Mouse (Mus musculus): Measurements from ENCODE around the gene Gnb3. TPM values are rescaled to one million over a fixed set of nuclear protein-coding genes. Genes with fewer than 3 reads are reported as not detected.
"Not testable (repeated sequence)": the region's sequence is repeated elsewhere in the genome, so short reads cannot be mapped to it uniquely, and the experiment has no call there.

Gene Gnb3
- polyA plus RNA-seq, 1 experiment, result not detected

DNA sequence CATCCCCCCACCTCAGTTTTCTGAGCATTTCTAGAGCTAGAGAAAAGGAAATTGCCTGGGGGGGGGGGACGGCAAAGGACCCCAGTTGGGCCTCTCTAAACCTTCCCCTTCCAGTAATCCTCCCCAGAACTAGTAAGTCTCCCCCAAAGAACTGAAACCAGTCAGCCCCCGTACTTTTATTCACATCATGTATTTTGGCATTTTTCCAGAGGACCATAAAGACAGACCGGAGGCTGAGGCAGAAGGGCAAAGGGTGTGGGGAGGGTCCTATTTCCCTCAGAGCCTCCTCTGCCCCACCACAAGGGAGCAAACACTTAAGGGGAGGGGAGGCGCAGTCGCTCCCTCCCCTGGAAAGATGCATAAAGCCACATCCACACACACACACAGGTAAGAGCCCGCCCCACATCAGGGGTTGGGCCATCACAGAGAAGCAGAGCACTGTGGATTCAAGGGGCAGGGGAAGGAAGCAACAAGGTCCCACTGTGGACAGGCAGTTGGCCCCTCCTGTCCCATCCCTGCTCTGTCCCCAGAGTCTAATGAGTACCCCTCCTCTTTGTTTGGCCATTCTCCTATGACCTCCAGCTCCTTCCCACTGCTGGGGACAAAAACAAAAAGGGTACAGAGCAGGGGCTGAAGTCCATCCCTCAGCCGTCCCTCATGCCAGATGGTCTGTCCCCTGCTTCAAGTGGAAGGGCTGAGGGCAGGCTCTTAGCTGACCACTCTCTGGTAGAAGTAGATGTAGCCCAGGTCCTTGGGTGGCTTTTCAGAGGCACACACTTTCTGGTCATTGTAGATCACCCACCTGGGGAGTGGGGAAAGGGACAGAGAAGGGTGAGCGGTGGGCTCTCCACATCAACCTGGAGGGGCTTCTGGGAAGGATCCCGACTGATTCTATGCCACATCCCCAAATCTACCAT, 25.0 kb downstream of the Gnb3 start:
- Histone ChIP-seq H3K4me3 (ENCODE audit: insufficient read depth, low read depth, low read length) (no peak overlapping the region), H3K4me1 (ENCODE audit: control insufficient read depth, insufficient read depth, low read length) (peaks cover 30% of the 10 kb centered on the region), H3K27ac (ENCODE audit: insufficient read depth, low read depth, low read length) (no peak overlapping the region)
- WGBS, result 70% methylated on average over 9 of the region's 9 CpGs
- TF ChIP-seq CTCF (IDR thresholded peaks at IDR 0.05; ENCODE audit: insufficient read depth, low read depth, low read length) (no peak), POLR2A (IDR thresholded peaks at IDR 0.05; ENCODE audit: insufficient read depth, low read depth, low read length) (no peak)

GRCm38 (mm10) chr6:124814448-124814847, 25.6 kb downstream of the Gnb3 start:
- 18% methylated on average over 8 of the region's 8 CpGs for WGBS
- peaks cover 37% of the 10 kb centered on the region for H3K4me1 ChIP-seq (ENCODE audit: control insufficient read depth, insufficient read depth, low read length)

DNA sequence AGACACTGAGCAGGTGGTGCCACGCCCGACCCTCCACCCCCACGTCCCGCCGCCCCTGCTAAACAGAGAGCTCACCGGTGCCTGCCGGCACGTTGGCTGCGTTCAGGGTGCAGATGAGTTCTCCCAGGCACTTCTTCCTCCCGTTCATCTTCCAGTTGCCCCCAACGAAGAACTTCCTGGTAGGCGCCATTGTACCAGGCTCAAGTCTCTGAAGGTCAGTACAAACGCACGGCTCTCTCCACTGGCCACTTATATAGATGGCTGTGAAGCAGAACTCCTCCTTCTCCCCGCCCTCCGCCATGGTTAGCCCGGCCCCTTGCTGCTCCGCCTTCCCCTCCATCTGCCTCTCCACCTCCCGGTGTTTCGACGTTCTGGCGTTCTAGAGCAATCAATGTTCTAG, 26.1 kb downstream of the Gnb3 start, which contains the start of gene Tpi1:
Gene Tpi1 (minus strand): TSS at position 364 of the 400 bp plus-strand sequence.
- TF ChIP-seq POLR2A (IDR thresholded peaks at IDR 0.05; ENCODE audit: insufficient read depth, low read depth, low read length), result peak; percentile 71
- TF ChIP-seq CTCF (IDR thresholded peaks at IDR 0.05; ENCODE audit: insufficient read depth, low read depth, low read length), result no peak
- under 1% methylated on average over 22 of the region's 22 CpGs for WGBS
- Histone ChIP-seq H3K27ac (ENCODE audit: insufficient read depth, low read depth, low read length) (peak within 1 kb of the TSS; percentile 68), H3K4me3 (ENCODE audit: insufficient read depth, low read depth, low read length) (peak within 1 kb of the TSS; percentile 66), H3K4me1 (ENCODE audit: control insufficient read depth, insufficient read depth, low read length) (peaks cover 42% of the 10 kb centered on the region)

More at GRCm38 (mm10) chr6:124814448-124814847, 25.6 kb downstream of the Gnb3 start:
- peak overlapping the region; percentile 66 for H3K4me3 ChIP-seq (ENCODE audit: insufficient read depth, low read depth, low read length)
- TF ChIP-seq POLR2A (IDR thresholded peaks at IDR 0.05; ENCODE audit: insufficient read depth, low read depth, low read length), result no peak
- TF ChIP-seq CTCF (IDR thresholded peaks at IDR 0.05; ENCODE audit: insufficient read depth, low read depth, low read length), result no peak
- H3K27ac ChIP-seq (ENCODE audit: insufficient read depth, low read depth, low read length), result no peak overlapping the region

DNA sequence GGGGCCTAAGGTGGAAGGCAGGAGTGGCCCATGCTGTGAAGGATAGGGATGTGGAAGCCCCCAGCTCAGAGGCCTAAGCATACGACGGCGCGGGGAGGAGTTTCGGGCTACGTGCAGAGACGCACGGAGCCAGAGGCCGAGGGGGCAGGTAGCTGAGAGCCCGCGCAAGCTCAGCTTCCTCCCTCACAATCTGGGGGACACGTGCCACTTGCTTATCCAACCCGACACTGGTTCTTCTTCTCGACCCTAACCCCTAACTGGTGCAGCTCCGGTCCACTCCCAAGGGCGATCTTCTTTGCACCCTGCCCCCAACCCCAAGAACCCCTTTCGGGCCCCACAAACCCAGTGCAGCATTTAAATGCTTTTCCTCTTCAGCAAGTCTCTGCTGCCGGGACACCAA, 26.6 kb downstream of the Gnb3 start:
- WGBS, result under 1% methylated on average over 18 of the region's 18 CpGs
- Histone ChIP-seq H3K4me3 (ENCODE audit: insufficient read depth, low read depth, low read length) (peak overlapping the region; percentile 66), H3K4me1 (ENCODE audit: control insufficient read depth, insufficient read depth, low read length) (peaks cover 45% of the 10 kb centered on the region), H3K27ac (ENCODE audit: insufficient read depth, low read depth, low read length) (peak overlapping the region; percentile 68)
- TF ChIP-seq POLR2A (IDR thresholded peaks at IDR 0.05; ENCODE audit: insufficient read depth, low read depth, low read length) (peak; percentile 9; the same call in 1 of the 2 replicates), CTCF (IDR thresholded peaks at IDR 0.05; ENCODE audit: insufficient read depth, low read depth, low read length) (no peak)

DNA sequence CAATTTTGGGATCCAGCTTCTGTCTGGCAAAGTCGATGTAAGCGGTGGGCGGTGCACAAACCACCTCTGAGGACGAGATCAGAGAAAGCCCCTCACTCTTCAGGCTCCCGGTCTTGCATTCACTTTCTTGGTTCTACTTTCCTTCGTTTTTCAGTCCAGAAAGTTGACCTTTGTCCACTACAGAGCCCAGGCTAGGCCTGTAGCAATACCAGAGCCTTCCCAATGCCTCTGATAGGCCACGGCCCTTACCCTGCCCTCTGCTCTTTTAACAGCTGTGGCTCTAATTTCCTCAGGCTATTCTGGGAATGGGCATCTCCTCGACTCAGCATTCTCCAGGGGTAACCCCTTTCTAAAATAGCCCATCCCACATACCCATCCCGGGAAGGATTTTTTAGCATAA, 27.2 kb downstream of the Gnb3 start:
- TF ChIP-seq POLR2A (IDR thresholded peaks at IDR 0.05; ENCODE audit: insufficient read depth, low read depth, low read length) (no peak), CTCF (IDR thresholded peaks at IDR 0.05; ENCODE audit: insufficient read depth, low read depth, low read length) (no peak)
- Histone ChIP-seq H3K27ac (ENCODE audit: insufficient read depth, low read depth, low read length) (peak overlapping the region; percentile 68), H3K4me1 (ENCODE audit: control insufficient read depth, insufficient read depth, low read length) (peaks cover 48% of the 10 kb centered on the region)

DNA sequence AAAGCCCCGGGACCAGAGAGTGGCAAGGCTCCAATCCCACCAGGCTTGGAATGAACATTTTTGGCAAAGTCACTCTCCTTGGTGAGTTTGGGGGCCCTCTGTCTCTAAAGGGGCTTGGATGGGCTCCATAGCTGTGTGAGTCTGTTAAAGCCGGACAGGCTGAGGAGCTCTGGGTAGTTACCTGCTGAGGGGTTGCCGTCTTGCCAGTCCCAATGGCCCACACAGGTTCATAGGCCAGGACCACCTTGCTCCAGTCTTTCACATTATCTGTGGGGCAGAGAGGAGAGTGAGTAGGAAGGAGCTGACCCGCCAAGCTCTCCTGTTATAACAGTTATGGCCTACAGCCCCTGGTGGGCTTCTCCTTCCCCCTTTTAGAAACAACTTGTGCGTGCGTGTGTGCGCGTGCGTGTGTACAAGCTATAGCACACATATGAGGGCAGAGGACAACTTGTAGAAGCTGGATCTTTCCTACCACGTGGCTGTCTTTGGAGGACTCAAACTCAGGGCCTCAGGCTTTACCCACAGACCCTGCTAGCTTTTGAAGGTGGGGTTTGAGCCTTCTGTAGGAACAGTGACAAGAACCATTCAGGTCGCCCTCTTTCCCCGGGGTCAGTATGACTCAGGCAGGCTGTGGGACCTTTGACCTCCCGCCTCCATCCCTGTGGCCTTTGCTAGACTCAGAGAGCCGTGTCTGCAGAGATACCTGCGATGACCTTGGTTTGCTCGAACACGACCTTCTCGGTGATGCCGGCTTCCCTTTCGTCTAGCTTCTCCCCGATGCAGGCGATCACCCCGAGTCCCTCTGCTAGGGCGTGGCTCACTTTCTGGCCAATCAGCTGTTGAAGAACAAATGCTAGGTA, 28.1 kb downstream of the Gnb3 start:
- 81% methylated on average over 24 of the region's 24 CpGs for WGBS
- H3K27ac ChIP-seq (ENCODE audit: insufficient read depth, low read depth, low read length), result no peak overlapping the region
- peaks cover 50% of the 10 kb centered on the region for H3K4me1 ChIP-seq (ENCODE audit: control insufficient read depth, insufficient read depth, low read length)
- peak overlapping the region; percentile 66 for H3K4me3 ChIP-seq (ENCODE audit: insufficient read depth, low read depth, low read length)
- TF ChIP-seq POLR2A (IDR thresholded peaks at IDR 0.05; ENCODE audit: insufficient read depth, low read depth, low read length) (no peak), CTCF (IDR thresholded peaks at IDR 0.05; ENCODE audit: insufficient read depth, low read depth, low read length) (no peak)

More for the DNA sequence above, 27.2 kb downstream of the Gnb3 start:
- peak overlapping the region; percentile 66 for H3K4me3 ChIP-seq (ENCODE audit: insufficient read depth, low read depth, low read length)
- 23% methylated on average over 9 of the region's 9 CpGs for WGBS

GRCm38 (mm10) chr6:124811403-124811665, 28.7 kb downstream of the Gnb3 start:
- TF ChIP-seq POLR2A (IDR thresholded peaks at IDR 0.05; ENCODE audit: insufficient read depth, low read depth, low read length) (no peak), CTCF (IDR thresholded peaks at IDR 0.05; ENCODE audit: insufficient read depth, low read depth, low read length) (no peak)
- no peak overlapping the region for H3K4me3 ChIP-seq (ENCODE audit: insufficient read depth, low read depth, low read length)
- 65% methylated on average over 4 of the region's 4 CpGs for WGBS
- H3K4me1 ChIP-seq (ENCODE audit: control insufficient read depth, insufficient read depth, low read length), result peaks cover 56% of the 10 kb centered on the region
- H3K27ac ChIP-seq (ENCODE audit: insufficient read depth, low read depth, low read length), result no peak overlapping the region

GRCm38 (mm10) chr6:124810566-124811402, 29.3 kb downstream of the Gnb3 start:
- H3K4me3 ChIP-seq (ENCODE audit: insufficient read depth, low read depth, low read length); H3K27ac ChIP-seq (ENCODE audit: insufficient read depth, low read depth, low read length): not testable (repeated sequence)
- 80% methylated on average over 11 of the region's 11 CpGs for WGBS
- H3K4me1 ChIP-seq (ENCODE audit: control insufficient read depth, insufficient read depth, low read length), result peaks cover 60% of the 10 kb centered on the region

All from olfactory bulb, adult 2 months (tissue).